Mouse (Mus musculus): ENCODE measurements around the gene Kit. TPM values are rescaled to one million over a fixed set of nuclear protein-coding genes. Genes with fewer than 3 reads are reported as not detected.

Gene Kit
- total RNA-seq, 1 experiment, result 37.3 TPM

GRCm38 (mm10) chr5:75597316-75597715, 22.6 kb downstream of the Kit start:
- Histone ChIP-seq H3K36me3 (ENCODE audit: control insufficient read depth, insufficient read depth, low read length, poor library complexity, severe bottlenecking) (no peaks in the 10 kb centered on the region), H3K9me3 (ENCODE audit: control insufficient read depth, insufficient read depth, low read depth, low read length) (no peaks in the 10 kb centered on the region), H3K4me3 (ENCODE audit: insufficient read depth in 1 of 2, low read depth in 1 of 2, low read length in 2 of 2, poor library complexity in 1 of 2, severe bottlenecking in 1 of 2) (no peak overlapping the region), H3K4me1 (ENCODE audit: control insufficient read depth in 2 of 2, insufficient read depth in 2 of 2, low read length in 2 of 2, poor library complexity in 1 of 2) (peaks cover 15 to 18% of the 10 kb centered on the region in 2 experiments), H3K27ac (ENCODE audit: insufficient read depth, low read depth, low read length, poor library complexity, severe bottlenecking) (no peak overlapping the region), H3K9ac (ENCODE audit: insufficient read depth, low read depth, low read length, poor library complexity, severe bottlenecking) (no peak overlapping the region)
- TF ChIP-seq MAFK (IDR thresholded peaks at IDR 0.05; ENCODE audit: insufficient read depth, low read depth, low read length), result no peak
- peak; percentile 22 for DNase-seq (ENCODE audit: low read depth, low spot score)
- in situ Hi-C loops (cut with MboI; ENCODE audit: low sequenced_read_pairs in 2 of 2, unreplicated experiment in 2 of 2), result no loop called here

GRCm38 (mm10) chr5:75598491-75598890, 23.8 kb downstream of the Kit start:
- no peak overlapping the region for H3K4me3 ChIP-seq (ENCODE audit: insufficient read depth in 1 of 2, low read depth in 1 of 2, low read length in 2 of 2, poor library complexity in 1 of 2, severe bottlenecking in 1 of 2)
- DNase-seq (ENCODE audit: low read depth, low spot score), result no peak
- H3K9me3 ChIP-seq (ENCODE audit: control insufficient read depth, insufficient read depth, low read depth, low read length), result no peaks in the 10 kb centered on the region
- H3K9ac ChIP-seq (ENCODE audit: insufficient read depth, low read depth, low read length, poor library complexity, severe bottlenecking), result peak overlapping the region; percentile 8; the same call in 1 of the 2 replicates
- H3K27ac ChIP-seq (ENCODE audit: insufficient read depth, low read depth, low read length, poor library complexity, severe bottlenecking), result no peak overlapping the region
- no peaks in the 10 kb centered on the region for H3K36me3 ChIP-seq (ENCODE audit: control insufficient read depth, insufficient read depth, low read length, poor library complexity, severe bottlenecking)
- in situ Hi-C loops (cut with MboI; ENCODE audit: low sequenced_read_pairs in 2 of 2, unreplicated experiment in 2 of 2), result no loop called here
- H3K4me1 ChIP-seq (ENCODE audit: control insufficient read depth in 2 of 2, insufficient read depth in 2 of 2, low read length in 2 of 2, poor library complexity in 1 of 2), result peaks cover 18 to 20% of the 10 kb centered on the region in 2 experiments
- TF ChIP-seq MAFK (IDR thresholded peaks at IDR 0.05; ENCODE audit: insufficient read depth, low read depth, low read length) (no peak), CHD2 (IDR thresholded peaks at IDR 0.05; ENCODE audit: low read depth, low read length) (no peak), ZC3H11A (IDR thresholded peaks at IDR 0.05; ENCODE audit: borderline replicate concordance, low read depth, low read length) (no peak), ZNF384 (IDR thresholded peaks at IDR 0.05; ENCODE audit: low read depth, low read length) (no peak), HCFC1 (IDR thresholded peaks at IDR 0.05; ENCODE audit: borderline replicate concordance, insufficient read depth, low read length) (no peak)

- TF ChIP-seq ZNF384 (IDR thresholded peaks at IDR 0.05; ENCODE audit: low read depth, low read length) (no peak), CHD2 (IDR thresholded peaks at IDR 0.05; ENCODE audit: low read depth, low read length) (peak; percentile 19; the same call in 1 of the 2 replicates)
- Histone ChIP-seq H3K9me3 (ENCODE audit: control insufficient read depth, insufficient read depth, low read depth, low read length) (no peaks in the 10 kb centered on the region), H3K4me3 (ENCODE audit: insufficient read depth in 1 of 2, low read depth in 1 of 2, low read length in 2 of 2, poor library complexity in 1 of 2, severe bottlenecking in 1 of 2) (no peak overlapping the region), H3K4me1 (ENCODE audit: control insufficient read depth in 2 of 2, insufficient read depth in 2 of 2, low read length in 2 of 2, poor library complexity in 1 of 2) (peaks cover 18 to 27% of the 10 kb centered on the region in 2 experiments), H3K27ac (ENCODE audit: insufficient read depth, low read depth, low read length, poor library complexity, severe bottlenecking) (peak overlapping the region; percentile 16; the same call in 1 of the 2 replicates), H3K36me3 (ENCODE audit: control insufficient read depth, insufficient read depth, low read length, poor library complexity, severe bottlenecking) (no peaks in the 10 kb centered on the region), H3K9ac (ENCODE audit: insufficient read depth, low read depth, low read length, poor library complexity, severe bottlenecking) (no peak overlapping the region)
- in situ Hi-C loops (cut with MboI; ENCODE audit: low sequenced_read_pairs in 2 of 2, unreplicated experiment in 2 of 2), result no loop called here
- no peak for DNase-seq (ENCODE audit: low read depth, low spot score)
Measured at GRCm38 (mm10) chr5:75599991-75600390, 25.3 kb downstream of the Kit start.

- in situ Hi-C loops (cut with MboI; ENCODE audit: low sequenced_read_pairs in 2 of 2, unreplicated experiment in 2 of 2), result no loop called here
- Histone ChIP-seq H3K4me3 (ENCODE audit: insufficient read depth in 1 of 2, low read depth in 1 of 2, low read length in 2 of 2, poor library complexity in 1 of 2, severe bottlenecking in 1 of 2) (no peak overlapping the region), H3K36me3 (ENCODE audit: control insufficient read depth, insufficient read depth, low read length, poor library complexity, severe bottlenecking) (peaks cover 4% of the 10 kb centered on the region; the same call in 1 of the 2 replicates), H3K9me3 (ENCODE audit: control insufficient read depth, insufficient read depth, low read depth, low read length) (no peaks in the 10 kb centered on the region), H3K4me1 (ENCODE audit: control insufficient read depth in 2 of 2, insufficient read depth in 2 of 2, low read length in 2 of 2, poor library complexity in 1 of 2) (peaks cover 7 to 18% of the 10 kb centered on the region in 2 experiments), H3K27ac (ENCODE audit: insufficient read depth, low read depth, low read length, poor library complexity, severe bottlenecking) (no peak overlapping the region), H3K9ac (ENCODE audit: insufficient read depth, low read depth, low read length, poor library complexity, severe bottlenecking) (no peak overlapping the region)
- no peak for DNase-seq (ENCODE audit: low read depth, low spot score)
- TF ChIP-seq ZNF384 (IDR thresholded peaks at IDR 0.05; ENCODE audit: low read depth, low read length), result no peak
- TF ChIP-seq MAFK (IDR thresholded peaks at IDR 0.05; ENCODE audit: insufficient read depth, low read depth, low read length), result no peak
- no peak for TF ChIP-seq CHD2 (IDR thresholded peaks at IDR 0.05; ENCODE audit: low read depth, low read length)
- TF ChIP-seq HCFC1 (IDR thresholded peaks at IDR 0.05; ENCODE audit: borderline replicate concordance, insufficient read depth, low read length), result no peak
- TF ChIP-seq ZC3H11A (IDR thresholded peaks at IDR 0.05; ENCODE audit: borderline replicate concordance, low read depth, low read length), result no peak
Measured at GRCm38 (mm10) chr5:75604238-75604637, 29.5 kb downstream of the Kit start.

GRCm38 (mm10) chr5:75606898-75607297, 32.2 kb downstream of the Kit start:
- Histone ChIP-seq H3K4me3 (ENCODE audit: insufficient read depth in 1 of 2, low read depth in 1 of 2, low read length in 2 of 2, poor library complexity in 1 of 2, severe bottlenecking in 1 of 2) (no peak overlapping the region), H3K4me1 (ENCODE audit: control insufficient read depth in 2 of 2, insufficient read depth in 2 of 2, low read length in 2 of 2, poor library complexity in 1 of 2) (peaks cover 4 to 11% of the 10 kb centered on the region in 2 experiments; a peak in 3 of 4 replicates), H3K27ac (ENCODE audit: insufficient read depth, low read depth, low read length, poor library complexity, severe bottlenecking) (no peak overlapping the region), H3K9me3 (ENCODE audit: control insufficient read depth, insufficient read depth, low read depth, low read length) (no peaks in the 10 kb centered on the region), H3K36me3 (ENCODE audit: control insufficient read depth, insufficient read depth, low read length, poor library complexity, severe bottlenecking) (peaks cover 7% of the 10 kb centered on the region; the same call in 1 of the 2 replicates), H3K9ac (ENCODE audit: insufficient read depth, low read depth, low read length, poor library complexity, severe bottlenecking) (no peak overlapping the region)
- DNase-seq (ENCODE audit: low read depth, low spot score), result no peak
- no peak for TF ChIP-seq ZNF384 (IDR thresholded peaks at IDR 0.05; ENCODE audit: low read depth, low read length)
- in situ Hi-C loops (cut with MboI; ENCODE audit: low sequenced_read_pairs in 2 of 2, unreplicated experiment in 2 of 2), result no loop called here
